Mouse (Mus musculus): ENCODE measurements around the gene Mup13. TPM values are rescaled to one million over a fixed set of nuclear protein-coding genes. Genes with fewer than 3 reads are reported as not detected.
"Not testable (repeated sequence)": the region's sequence is repeated elsewhere in the genome, so short reads cannot be mapped to it uniquely, and the experiment has no call there.

Mup13 gene
- not detected in 2 replicates for polyA plus RNA-seq (2015; fragmentation: Nextera tagmentation; extraction: Ambion mirVana)

GRCm38 (mm10) chr4:61228186-61228585 lies at the start of gene Mup13:
Gene Mup13 (minus strand): TSS chr4:61228286.
- not testable (repeated sequence) for DNase-seq (ENCODE audit: low spot score)

Other genes starting within 250 kb of the Mup13 start
- 0.53 TPM in 1 of 2 replicates, not detected in the other for gene Mup14, start 75.7 kb upstream of the Mup13 start, polyA plus RNA-seq (2015; fragmentation: Nextera tagmentation; extraction: Ambion mirVana)
- gene Mup15, start 211.5 kb upstream of the Mup13 start, polyA plus RNA-seq (2015; fragmentation: Nextera tagmentation; extraction: Ambion mirVana) = not detected in 2 replicates